Mouse (Mus musculus) cerebellum, adult 9-11 months (tissue): ENCODE data around the gene Erlin1.

Experiments
- DNase-seq: peaks from one replicate; pipeline ENCODE4 v3.0.0; 2022

Gene Erlin1

DNA sequence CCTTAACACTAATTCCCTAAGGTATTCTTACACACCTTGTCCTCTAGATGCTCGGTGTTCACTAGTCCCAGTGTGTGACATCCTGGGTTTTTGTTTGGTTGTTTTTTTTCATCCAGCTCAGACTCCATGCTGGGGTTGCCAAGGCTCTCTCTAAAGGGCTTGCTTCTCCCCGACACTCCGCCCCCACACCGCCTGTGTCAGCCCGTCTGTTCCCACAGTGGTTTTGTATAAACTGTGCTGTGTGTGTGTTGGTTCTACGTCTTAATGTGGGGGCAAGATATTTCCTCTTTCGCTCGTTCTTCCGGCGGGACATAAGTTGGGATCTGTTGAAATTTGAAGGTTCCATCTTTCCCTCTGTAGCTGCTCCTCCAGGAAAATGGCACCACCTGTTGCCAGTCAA lies 71.5 kb downstream of the Erlin1 start:
- no peak for DNase-seq

DNA sequence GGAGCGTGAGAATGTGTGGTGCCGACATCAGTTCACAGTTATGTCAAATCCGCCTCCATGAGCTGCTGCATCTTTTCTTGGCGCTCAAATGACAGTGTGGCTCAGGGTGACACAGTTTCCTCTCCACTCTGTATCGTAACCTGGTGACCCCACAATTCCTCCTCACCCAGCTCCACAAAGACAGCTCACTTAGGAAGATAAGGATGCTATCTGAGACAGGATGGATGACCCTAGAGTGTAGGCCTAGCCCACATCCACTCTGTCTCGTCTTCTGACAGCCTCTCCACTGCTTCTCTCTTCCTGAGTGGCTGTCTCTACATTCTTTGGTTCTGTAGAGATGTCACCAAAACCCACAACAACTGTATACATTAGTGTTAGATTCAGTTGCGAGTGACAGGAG lies 74.2 kb downstream of the Erlin1 start:
- no peak for DNase-seq

DNA sequence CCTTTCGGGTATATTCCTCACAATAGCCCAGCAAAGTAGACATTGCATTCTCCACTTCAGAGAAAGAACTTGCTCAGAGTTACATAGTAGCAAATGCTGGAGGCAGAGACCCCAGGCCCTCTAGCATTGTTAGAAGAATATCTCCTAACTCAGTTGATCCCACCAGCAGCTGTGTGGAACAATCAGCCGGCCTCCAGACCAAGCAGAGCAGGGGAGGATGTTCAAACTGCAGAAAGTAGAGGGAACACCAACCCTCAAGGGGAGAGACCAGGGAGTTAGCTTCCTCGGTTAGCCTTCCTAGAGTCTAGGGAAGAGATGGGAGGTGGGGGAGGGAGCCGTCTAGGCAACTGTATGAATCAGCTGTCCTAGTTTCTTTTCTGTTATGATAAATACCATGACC lies 77.1 kb downstream of the Erlin1 start:
- no peak for DNase-seq

DNA sequence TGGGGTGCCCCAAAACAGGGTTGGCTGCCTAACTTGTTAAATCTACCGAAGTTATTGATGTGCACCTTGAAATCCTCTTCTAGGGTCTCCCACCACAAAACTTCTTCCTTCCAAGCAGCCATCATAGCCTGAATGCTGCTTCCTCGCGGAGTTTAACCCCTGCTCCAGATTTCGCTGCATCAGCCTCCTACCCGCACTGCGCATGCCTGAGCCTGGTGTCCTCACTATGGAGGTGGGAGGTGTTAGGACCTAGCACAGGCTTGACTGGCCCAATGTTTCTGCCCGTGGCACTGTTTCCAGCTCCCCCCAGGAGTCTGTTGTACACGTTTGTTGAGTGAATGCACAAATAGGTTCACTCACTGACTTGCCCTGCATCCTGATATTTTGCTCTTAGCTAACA lies 79.2 kb downstream of the Erlin1 start:
- DNase-seq, result no peak

DNA sequence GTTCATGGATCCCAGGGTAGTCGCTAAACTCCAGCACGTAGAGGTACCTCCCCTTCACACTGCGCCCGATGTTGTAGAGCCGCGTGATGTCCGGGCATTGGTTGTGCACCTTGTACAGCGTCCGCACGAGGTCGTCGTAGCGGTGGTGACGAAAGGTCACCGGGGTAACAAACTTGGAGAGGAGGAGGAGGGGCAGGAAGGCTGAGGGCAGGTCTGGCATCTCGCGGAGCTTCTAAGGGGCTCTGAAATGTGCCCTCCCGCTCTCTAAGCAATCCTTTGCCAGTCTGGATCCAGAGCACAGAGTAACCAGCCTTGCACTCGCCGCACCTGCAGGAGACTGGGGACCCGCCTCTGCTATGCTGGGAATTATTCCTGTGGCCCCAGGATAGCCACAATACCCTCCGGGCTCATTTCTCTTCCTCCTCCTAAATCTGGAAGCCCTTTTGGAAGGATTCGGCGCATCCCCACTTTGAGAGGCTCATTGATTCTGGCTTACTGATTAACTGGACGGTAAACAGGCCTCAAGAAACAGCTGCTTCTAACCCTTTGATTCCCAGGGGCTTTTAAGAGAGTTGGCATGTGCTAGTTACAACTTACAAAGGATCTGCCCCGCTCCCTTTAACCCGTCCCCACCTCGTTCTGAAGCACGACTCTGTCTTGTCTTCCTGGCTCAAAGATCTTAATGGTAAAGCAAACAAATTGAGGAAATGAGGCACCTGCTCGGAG lies 83.4 kb downstream of the Erlin1 start, which contains the start of gene Cpn1:
Gene Cpn1 (minus strand): TSS at position 488 of the 726 bp plus-strand sequence.
- no peak for DNase-seq
